Mouse (Mus musculus) neural tube, embryonic 10.5 days (tissue): ENCODE measurements around the gene Chmp2a.

Experiments
- DNase-seq: peaks from one replicate; pipeline ENCODE4 v3.0.0-alpha.2; 2017; ENCODE audit warnings: low spot score; ENCODE audit errors: extremely low spot score

Chmp2a gene

GRCm38 (mm10) chr7:13035211-13035855 is 726 bp upstream of the Chmp2a start:
- no peak for DNase-seq

- DNase-seq: no peak
These were observed 1.0 kb downstream of the Chmp2a start for GRCm38 (mm10) chr7:13033451-13034147.

DNA sequence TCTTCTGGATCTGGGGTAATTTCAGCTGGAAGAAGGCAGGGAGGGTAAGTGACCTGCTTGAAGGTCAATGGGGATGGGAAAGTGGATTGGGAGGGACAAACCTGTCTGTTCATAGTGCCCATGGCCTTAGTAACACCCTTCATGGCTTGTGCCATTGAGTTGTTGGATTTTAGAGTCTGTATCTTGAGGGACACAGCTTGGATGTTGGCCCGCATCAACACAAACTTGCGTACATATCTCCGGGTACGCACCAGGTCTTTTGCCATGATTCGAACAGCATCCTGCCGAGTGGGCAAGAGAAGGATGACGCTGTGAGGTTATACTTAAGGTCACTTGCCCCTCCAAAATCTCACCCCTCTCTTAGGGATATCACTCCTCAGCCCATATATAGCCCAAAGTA is 2.1 kb downstream of the Chmp2a start:
- DNase-seq: no peak

DNA sequence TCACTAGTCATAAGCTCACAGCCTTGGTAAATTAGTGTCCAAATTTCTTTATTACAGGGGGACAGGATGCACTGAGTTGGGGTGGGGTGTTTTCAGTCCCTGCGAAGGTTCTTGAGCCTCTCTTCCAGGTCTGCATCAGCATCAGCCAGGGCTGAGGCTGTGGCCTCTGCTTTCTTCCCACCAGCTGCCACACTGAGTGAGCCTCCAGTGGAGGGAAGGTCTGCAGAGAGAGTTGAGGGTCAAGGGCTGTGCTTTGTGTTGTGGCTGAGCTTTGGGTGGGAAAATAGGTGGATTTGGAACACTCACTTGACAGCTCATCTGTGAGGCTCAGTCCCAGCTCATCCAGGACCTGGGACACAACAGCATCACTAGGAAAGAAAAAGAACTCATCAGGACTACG is 2.6 kb downstream of the Chmp2a start:
- no peak for DNase-seq

GRCm38 (mm10) chr7:13031069-13031468 is 3.5 kb downstream of the Chmp2a start:
- DNase-seq: no peak

- no peak for DNase-seq
These were observed 5.6 kb downstream of the Chmp2a start for GRCm38 (mm10) chr7:13028986-13029385.

GRCm38 (mm10) chr7:13025511-13026112 is 9.0 kb downstream of the Chmp2a start:
- DNase-seq: no peak

DNA sequence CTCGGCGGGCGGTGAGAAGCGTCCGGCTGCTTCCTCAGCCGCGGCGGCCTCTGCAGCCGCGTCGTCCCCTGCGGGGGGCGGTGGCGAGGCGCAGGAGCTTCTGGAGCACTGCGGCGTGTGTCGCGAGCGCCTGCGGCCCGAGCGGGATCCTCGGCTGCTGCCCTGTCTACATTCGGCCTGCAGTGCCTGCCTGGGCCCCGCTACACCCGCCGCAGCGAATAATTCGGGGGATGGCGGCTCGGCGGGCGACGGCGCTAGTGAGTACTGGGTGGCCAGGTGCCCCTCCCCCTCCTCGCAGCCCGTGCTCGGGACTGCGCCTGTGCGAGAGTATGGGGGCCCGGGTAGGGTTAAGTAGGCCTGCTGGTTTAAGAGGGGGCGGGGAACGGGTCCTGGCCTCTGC is 9.8 kb downstream of the Chmp2a start:
- peak; percentile 82 for DNase-seq

DNA sequence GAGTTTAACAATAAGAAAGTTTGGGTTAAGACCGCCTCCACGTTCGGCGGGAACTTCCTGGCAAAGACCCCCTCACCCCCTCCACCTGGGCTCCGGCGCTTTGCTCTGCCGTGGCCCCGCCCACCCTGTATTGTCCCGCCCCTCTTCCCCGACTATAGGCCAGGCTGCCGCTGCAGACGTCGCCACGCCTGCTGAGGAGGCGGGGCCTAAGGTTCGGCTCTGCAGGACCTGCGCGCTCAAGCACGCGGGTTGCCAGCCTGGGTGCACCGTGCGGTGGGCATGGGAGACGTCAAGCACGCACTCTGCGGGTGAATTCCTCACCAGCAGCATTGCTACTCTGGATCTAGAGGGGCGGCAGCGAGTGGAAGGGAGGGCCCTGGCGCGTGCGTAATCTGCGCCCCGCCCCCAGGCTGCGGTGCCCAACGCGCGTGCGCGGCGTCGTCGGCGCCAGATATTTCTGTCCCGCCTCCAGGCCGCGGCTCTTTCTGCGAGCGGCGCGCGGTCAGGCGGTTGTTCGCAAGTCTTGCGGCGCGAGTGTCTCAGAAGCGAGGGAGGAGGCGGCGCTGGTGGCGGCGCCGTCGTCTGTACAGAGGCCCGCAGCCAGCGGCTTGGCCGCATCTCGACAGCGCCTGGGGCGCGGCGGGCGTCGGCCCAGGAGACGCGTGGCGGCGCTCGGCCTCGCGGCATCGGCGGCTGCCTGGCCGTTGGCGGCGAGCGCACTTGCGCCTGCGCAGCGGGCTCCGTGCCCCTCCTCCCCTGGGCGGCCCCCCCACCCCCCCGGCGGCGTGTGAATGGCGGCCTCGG is 10.5 kb downstream of the Chmp2a start:
- DNase-seq: peak; percentile 97

- peak; percentile 90 for DNase-seq
These were observed 11.7 kb downstream of the Chmp2a start for GRCm38 (mm10) chr7:13022773-13023535.

DNA sequence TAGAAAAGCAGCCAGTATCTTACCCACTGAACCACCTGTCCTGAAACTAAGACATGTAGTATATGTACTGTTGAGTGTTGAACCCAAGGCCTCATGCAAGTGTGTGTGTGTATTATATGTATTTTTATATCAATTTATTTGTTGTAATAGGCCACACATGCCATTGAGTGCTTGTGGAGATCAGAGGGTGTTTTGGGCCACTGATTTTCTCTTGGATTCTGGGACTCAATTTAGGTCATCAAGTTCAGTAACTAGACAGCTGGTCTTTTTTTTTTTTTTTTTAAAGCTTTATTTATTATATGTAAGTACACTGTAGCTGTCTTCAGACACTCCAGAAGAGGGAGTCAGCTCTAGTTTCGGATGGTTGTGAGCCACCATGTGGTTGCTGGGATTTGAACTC is 19.4 kb downstream of the Chmp2a start:
- no peak for DNase-seq

DNA sequence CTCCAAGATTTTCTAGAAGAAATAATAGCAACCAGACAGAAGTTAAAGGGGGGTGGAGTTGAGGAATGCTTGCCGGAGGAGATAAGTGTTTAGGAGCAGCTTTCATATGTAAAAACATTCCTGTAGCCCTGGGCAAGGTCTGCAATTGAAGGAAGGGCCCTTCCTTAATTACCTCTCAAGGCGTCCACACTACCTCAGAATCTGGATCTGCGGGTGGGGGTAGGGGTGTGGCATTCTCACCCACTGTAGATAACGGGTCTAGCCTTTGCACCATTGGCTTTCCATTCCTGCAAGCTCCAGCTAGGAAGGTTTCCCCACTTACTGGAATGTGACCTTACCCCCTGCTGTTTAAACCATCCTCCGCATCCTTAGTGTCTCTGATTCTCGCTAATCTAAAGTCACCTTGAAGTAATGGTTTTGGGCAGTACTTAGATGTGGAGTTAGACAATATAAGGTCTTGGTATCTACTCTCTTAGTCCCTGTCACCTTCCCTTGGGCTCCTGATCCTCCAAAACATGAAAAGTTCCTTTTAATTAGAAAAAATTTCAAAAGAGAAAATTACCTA is 20.2 kb downstream of the Chmp2a start:
- DNase-seq: no peak

DNA sequence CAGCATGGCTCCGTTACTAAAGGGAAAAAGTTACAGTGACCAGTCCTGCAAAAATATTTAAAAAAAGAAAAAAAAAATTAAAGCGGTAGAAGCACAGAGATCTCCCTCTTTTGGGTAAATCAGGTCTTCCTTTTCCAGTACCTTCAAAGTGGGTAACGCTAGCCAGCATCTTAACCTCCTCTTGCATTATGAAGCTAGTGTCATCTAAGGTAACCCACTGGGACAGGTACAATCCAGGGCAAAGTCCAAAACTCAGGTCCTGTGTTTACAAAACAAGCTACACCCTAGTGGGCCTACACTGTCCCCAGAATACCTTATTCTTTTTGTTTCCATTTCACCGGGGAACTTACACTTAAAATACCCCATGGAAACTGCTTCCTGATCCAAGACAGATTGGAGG is 20.9 kb downstream of the Chmp2a start:
- DNase-seq: no peak

GRCm38 (mm10) chr7:13010005-13010908 is 24.4 kb downstream of the Chmp2a start, which contains the start of gene Zbtb45:
Gene Zbtb45 (minus strand): TSS chr7:13010034.
- peak; percentile 53 for DNase-seq

GRCm38 (mm10) chr7:13009143-13010004 is 25.2 kb downstream of the Chmp2a start:
- DNase-seq: peak; percentile 99

GRCm38 (mm10) chr7:13007341-13008092 is 27.1 kb downstream of the Chmp2a start:
- DNase-seq: no peak

DNA sequence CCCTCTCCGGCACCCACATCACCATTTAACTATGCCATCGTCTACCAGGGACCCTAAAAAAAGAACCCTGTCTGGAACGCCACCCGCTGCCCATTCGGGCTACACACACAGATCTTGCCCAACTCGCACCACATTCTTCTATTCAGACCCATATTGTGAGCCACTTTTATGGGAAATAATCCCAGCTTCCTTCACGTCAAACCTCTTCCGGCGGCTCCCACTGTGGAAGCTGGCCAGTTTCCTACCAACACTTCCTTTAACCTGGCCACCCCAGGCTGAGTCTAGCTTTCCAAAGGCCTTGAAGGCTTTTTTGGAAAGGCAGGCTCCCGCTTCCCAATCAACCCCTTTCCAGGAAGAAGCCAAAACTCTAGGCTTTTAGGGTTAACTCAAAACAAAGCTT is 28.1 kb downstream of the Chmp2a start:
- DNase-seq: no peak

DNA sequence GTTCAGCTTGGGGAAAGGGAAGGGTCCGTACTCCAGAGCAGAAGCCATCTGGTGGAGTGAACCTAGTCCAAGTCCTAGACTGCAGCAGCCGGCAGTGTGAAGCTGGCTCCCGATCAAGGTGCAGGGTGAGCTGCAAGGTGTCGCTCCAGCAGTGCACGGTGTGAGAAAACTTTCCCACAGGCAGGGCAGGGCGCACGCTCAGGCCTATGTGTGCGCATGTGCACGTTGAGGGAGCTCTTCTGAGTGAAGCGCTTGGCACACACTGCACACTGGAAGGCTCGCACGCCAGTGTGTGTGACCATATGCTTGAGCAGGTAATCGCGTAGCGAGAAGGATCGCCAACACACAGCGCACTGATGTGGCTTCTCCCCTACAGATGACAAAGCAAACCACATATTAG is 28.6 kb downstream of the Chmp2a start:
- DNase-seq: no peak
